Mouse (Mus musculus): Measurements from ENCODE around the gene Ndufa12. TPM values are rescaled to one million over a fixed set of nuclear protein-coding genes. Genes with fewer than 3 reads are reported as not detected.

Gene Ndufa12
- polyA plus RNA-seq, 1 experiment from 2014 or later: 132 TPM

- Histone ChIP-seq H3K9me3 (replicated peaks; ENCODE audit: control insufficient read depth, low read length) (no peaks in the 10 kb centered on the region), H3K36me3 (ENCODE audit: control insufficient read depth, insufficient read depth) (no peaks in the 10 kb centered on the region), H3K4me1 (ENCODE audit: control insufficient read depth, low read depth, low read length) (peaks cover 16% of the 10 kb centered on the region), H3K27ac (ENCODE audit: low read length) (peak overlapping the region; percentile 66), H3K27me3 (ENCODE audit: control insufficient read depth, insufficient read depth, low read depth, low read length) (no peaks in the 10 kb centered on the region), H3K9ac (ENCODE audit: low read depth, low read length) (no peak overlapping the region), H3K4me3 (ENCODE audit: low read depth, low read length) (no peak overlapping the region), H3K4me2 (ENCODE audit: low read depth, low read length) (peak overlapping the region; percentile 46)
- 18% methylated on average over 22 of the region's 22 CpGs for WGBS (ENCODE audit: insufficient replicate concordance)
- peak; percentile 98 for ATAC-seq (ENCODE audit: low read depth)
Observed at GRCm38 (mm10) chr10:94249575-94250456, 51.3 kb downstream of the Ndufa12 start.

- H3K27ac ChIP-seq (ENCODE audit: low read length): no peak overlapping the region
- no peak overlapping the region for H3K4me2 ChIP-seq (ENCODE audit: low read depth, low read length)
- ATAC-seq (ENCODE audit: low read depth): no peak
- no peaks in the 10 kb centered on the region for H3K27me3 ChIP-seq (ENCODE audit: control insufficient read depth, insufficient read depth, low read depth, low read length)
- 65% methylated on average over 17 of the region's 17 CpGs for WGBS (ENCODE audit: insufficient replicate concordance)
- peaks cover 16% of the 10 kb centered on the region for H3K4me1 ChIP-seq (ENCODE audit: control insufficient read depth, low read depth, low read length)
- no peaks in the 10 kb centered on the region for H3K9me3 ChIP-seq (replicated peaks; ENCODE audit: control insufficient read depth, low read length)
- no peak overlapping the region for H3K4me3 ChIP-seq (ENCODE audit: low read depth, low read length)
- no peak overlapping the region for H3K9ac ChIP-seq (ENCODE audit: low read depth, low read length)
- H3K36me3 ChIP-seq (ENCODE audit: control insufficient read depth, insufficient read depth): no peaks in the 10 kb centered on the region
Observed at GRCm38 (mm10) chr10:94253260-94253807, 54.8 kb downstream of the Ndufa12 start.

- peaks cover 6% of the 10 kb centered on the region for H3K4me1 ChIP-seq (ENCODE audit: control insufficient read depth, low read depth, low read length)
- no peak overlapping the region for H3K4me2 ChIP-seq (ENCODE audit: low read depth, low read length)
- H3K27me3 ChIP-seq (ENCODE audit: control insufficient read depth, insufficient read depth, low read depth, low read length): no peaks in the 10 kb centered on the region
- no peak overlapping the region for H3K4me3 ChIP-seq (ENCODE audit: low read depth, low read length)
- ATAC-seq (ENCODE audit: low read depth): no peak
- no peak overlapping the region for H3K9ac ChIP-seq (ENCODE audit: low read depth, low read length)
- no peak overlapping the region for H3K27ac ChIP-seq (ENCODE audit: low read length)
- 66% methylated on average over 3 of the region's 3 CpGs for WGBS (ENCODE audit: insufficient replicate concordance)
- no peaks in the 10 kb centered on the region for H3K36me3 ChIP-seq (ENCODE audit: control insufficient read depth, insufficient read depth)
- H3K9me3 ChIP-seq (replicated peaks; ENCODE audit: control insufficient read depth, low read length): no peaks in the 10 kb centered on the region
Observed at GRCm38 (mm10) chr10:94254766-94255165, 56.2 kb downstream of the Ndufa12 start.

- Histone ChIP-seq H3K9me3 (replicated peaks; ENCODE audit: control insufficient read depth, low read length) (no peaks in the 10 kb centered on the region), H3K4me1 (ENCODE audit: control insufficient read depth, low read depth, low read length) (no peaks in the 10 kb centered on the region; the same call in 1 of the 2 replicates), H3K9ac (ENCODE audit: low read depth, low read length) (no peak overlapping the region), H3K36me3 (ENCODE audit: control insufficient read depth, insufficient read depth) (no peaks in the 10 kb centered on the region), H3K27ac (ENCODE audit: low read length) (no peak overlapping the region), H3K4me3 (ENCODE audit: low read depth, low read length) (no peak overlapping the region), H3K27me3 (ENCODE audit: control insufficient read depth, insufficient read depth, low read depth, low read length) (no peaks in the 10 kb centered on the region), H3K4me2 (ENCODE audit: low read depth, low read length) (no peak overlapping the region)
- no peak for ATAC-seq (ENCODE audit: low read depth)
- 68% methylated on average over 6 of the region's 6 CpGs for WGBS (ENCODE audit: insufficient replicate concordance)
Observed at GRCm38 (mm10) chr10:94255744-94256143, 57.2 kb downstream of the Ndufa12 start.

GRCm38 (mm10) chr10:94256518-94256917 lies 58.0 kb downstream of the Ndufa12 start:
- H3K9me3 ChIP-seq (replicated peaks; ENCODE audit: control insufficient read depth, low read length): no peaks in the 10 kb centered on the region

GRCm38 (mm10) chr10:94260544-94260943 lies 62.0 kb downstream of the Ndufa12 start:
- ATAC-seq (ENCODE audit: low read depth): peak; percentile 39; the same call in 1 of the 2 replicates

More at GRCm38 (mm10) chr10:94256518-94256917, 58.0 kb downstream of the Ndufa12 start:
- Histone ChIP-seq H3K4me3 (ENCODE audit: low read depth, low read length) (no peak overlapping the region), H3K27ac (ENCODE audit: low read length) (no peak overlapping the region), H3K27me3 (ENCODE audit: control insufficient read depth, insufficient read depth, low read depth, low read length) (no peaks in the 10 kb centered on the region), H3K36me3 (ENCODE audit: control insufficient read depth, insufficient read depth) (no peaks in the 10 kb centered on the region), H3K4me2 (ENCODE audit: low read depth, low read length) (no peak overlapping the region), H3K4me1 (ENCODE audit: control insufficient read depth, low read depth, low read length) (no peaks in the 10 kb centered on the region), H3K9ac (ENCODE audit: low read depth, low read length) (no peak overlapping the region)
- WGBS (ENCODE audit: insufficient replicate concordance): 49% methylated on average over 4 of the region's 4 CpGs
- no peak for ATAC-seq (ENCODE audit: low read depth)

GRCm38 (mm10) chr10:94262646-94263045 lies 64.1 kb downstream of the Ndufa12 start:
- H3K36me3 ChIP-seq (ENCODE audit: control insufficient read depth, insufficient read depth): no peaks in the 10 kb centered on the region
- H3K4me3 ChIP-seq (ENCODE audit: low read depth, low read length): no peak overlapping the region
- no peaks in the 10 kb centered on the region for H3K27me3 ChIP-seq (ENCODE audit: control insufficient read depth, insufficient read depth, low read depth, low read length)
- H3K9ac ChIP-seq (ENCODE audit: low read depth, low read length): no peak overlapping the region
- H3K4me2 ChIP-seq (ENCODE audit: low read depth, low read length): no peak overlapping the region
- no peaks in the 10 kb centered on the region for H3K9me3 ChIP-seq (replicated peaks; ENCODE audit: control insufficient read depth, low read length)
- H3K27ac ChIP-seq (ENCODE audit: low read length): no peak overlapping the region
- no peak for ATAC-seq (ENCODE audit: low read depth)
- no peaks in the 10 kb centered on the region for H3K4me1 ChIP-seq (ENCODE audit: control insufficient read depth, low read depth, low read length)
- WGBS (ENCODE audit: insufficient replicate concordance): 82% methylated on average over 13 of the region's 13 CpGs

More at GRCm38 (mm10) chr10:94260544-94260943, 62.0 kb downstream of the Ndufa12 start:
- Histone ChIP-seq H3K9ac (ENCODE audit: low read depth, low read length) (no peak overlapping the region), H3K36me3 (ENCODE audit: control insufficient read depth, insufficient read depth) (no peaks in the 10 kb centered on the region), H3K9me3 (replicated peaks; ENCODE audit: control insufficient read depth, low read length) (no peaks in the 10 kb centered on the region), H3K27me3 (ENCODE audit: control insufficient read depth, insufficient read depth, low read depth, low read length) (no peaks in the 10 kb centered on the region), H3K27ac (ENCODE audit: low read length) (no peak overlapping the region), H3K4me3 (ENCODE audit: low read depth, low read length) (no peak overlapping the region), H3K4me2 (ENCODE audit: low read depth, low read length) (no peak overlapping the region), H3K4me1 (ENCODE audit: control insufficient read depth, low read depth, low read length) (no peaks in the 10 kb centered on the region)
- WGBS (ENCODE audit: insufficient replicate concordance): 49% methylated on average over 1 of the region's 1 CpGs

GRCm38 (mm10) chr10:94263211-94263610 lies 64.7 kb downstream of the Ndufa12 start:
- 51% methylated on average over 3 of the region's 3 CpGs for WGBS (ENCODE audit: insufficient replicate concordance)
- ATAC-seq (ENCODE audit: low read depth): no peak

More at GRCm38 (mm10) chr10:94263211-94263610, 64.7 kb downstream of the Ndufa12 start:
- H3K9me3 ChIP-seq (replicated peaks; ENCODE audit: control insufficient read depth, low read length): no peaks in the 10 kb centered on the region
- H3K27ac ChIP-seq (ENCODE audit: low read length): no peak overlapping the region
- no peak overlapping the region for H3K9ac ChIP-seq (ENCODE audit: low read depth, low read length)
- H3K36me3 ChIP-seq (ENCODE audit: control insufficient read depth, insufficient read depth): no peaks in the 10 kb centered on the region
- H3K4me2 ChIP-seq (ENCODE audit: low read depth, low read length): no peak overlapping the region
- H3K27me3 ChIP-seq (ENCODE audit: control insufficient read depth, insufficient read depth, low read depth, low read length): no peaks in the 10 kb centered on the region
- no peaks in the 10 kb centered on the region for H3K4me1 ChIP-seq (ENCODE audit: control insufficient read depth, low read depth, low read length)
- no peak overlapping the region for H3K4me3 ChIP-seq (ENCODE audit: low read depth, low read length)
